Mouse (Mus musculus) activated CD4-positive, CD25-positive, alpha-beta regulatory T cell, adult 4 months (primary cell): ENCODE data around the gene Btbd9. TPM values are rescaled to one million over a fixed set of nuclear protein-coding genes. Genes with fewer than 3 reads are reported as not detected.

Experiments used
- ATAC-seq: one replicate; pipeline ENCODE4 v1.8.0; 2017
- polyA plus RNA-seq, 2 experiments: library from polyadenylated mRNA; unstranded; fragments of 100-300 nt; shearing (Covaris generic); gene quantifications; one replicate each; pipeline ENCODE4 v1.2.1; 2017

Btbd9 gene
- polyA plus RNA-seq, 2 experiments from 2014 or later, result 51.2 to 51.6 TPM

GRCm38 (mm10) chr17:30445805-30446441 is 130.4 kb downstream of the Btbd9 start:
- ATAC-seq, result no peak

- ATAC-seq, result no peak
These were observed 136.6 kb downstream of the Btbd9 start for GRCm38 (mm10) chr17:30439702-30440101.

GRCm38 (mm10) chr17:30438786-30439185 is 137.5 kb downstream of the Btbd9 start:
- ATAC-seq, result no peak

GRCm38 (mm10) chr17:30436021-30436461 is 140.2 kb downstream of the Btbd9 start:
- ATAC-seq, result no peak

GRCm38 (mm10) chr17:30435478-30435877 is 140.8 kb downstream of the Btbd9 start:
- ATAC-seq, result no peak

- no peak for ATAC-seq
These were observed 144.2 kb downstream of the Btbd9 start for GRCm38 (mm10) chr17:30432094-30432493.

- ATAC-seq, result no peak
These were observed 145.2 kb downstream of the Btbd9 start for GRCm38 (mm10) chr17:30430961-30431640.

GRCm38 (mm10) chr17:30428661-30429060 is 147.6 kb downstream of the Btbd9 start:
- no peak for ATAC-seq

GRCm38 (mm10) chr17:30423256-30423852 is 152.9 kb downstream of the Btbd9 start:
- no peak for ATAC-seq

GRCm38 (mm10) chr17:30422278-30422677 is 154.0 kb downstream of the Btbd9 start:
- no peak for ATAC-seq

GRCm38 (mm10) chr17:30421256-30421655 is 155.0 kb downstream of the Btbd9 start:
- ATAC-seq, result no peak

GRCm38 (mm10) chr17:30419494-30419893 is 156.8 kb downstream of the Btbd9 start:
- no peak for ATAC-seq

GRCm38 (mm10) chr17:30418510-30418909 is 157.8 kb downstream of the Btbd9 start:
- no peak for ATAC-seq

GRCm38 (mm10) chr17:30417106-30417505 is 159.2 kb downstream of the Btbd9 start:
- ATAC-seq, result no peak

GRCm38 (mm10) chr17:30415693-30416092 is 160.6 kb downstream of the Btbd9 start:
- no peak for ATAC-seq

GRCm38 (mm10) chr17:30412991-30413390 is 163.3 kb downstream of the Btbd9 start:
- no peak for ATAC-seq

- no peak for ATAC-seq
These were observed 170.3 kb downstream of the Btbd9 start for GRCm38 (mm10) chr17:30406002-30406401.

- no peak for ATAC-seq
These were observed 173.4 kb downstream of the Btbd9 start for GRCm38 (mm10) chr17:30402871-30403270.

GRCm38 (mm10) chr17:30395261-30395660 is 181.0 kb downstream of the Btbd9 start:
- ATAC-seq, result no peak

GRCm38 (mm10) chr17:30392031-30392430 is 184.3 kb downstream of the Btbd9 start:
- no peak for ATAC-seq

GRCm38 (mm10) chr17:30391220-30391619 is 185.1 kb downstream of the Btbd9 start:
- no peak for ATAC-seq

GRCm38 (mm10) chr17:30389686-30390085 is 186.6 kb downstream of the Btbd9 start:
- no peak for ATAC-seq

- ATAC-seq, result no peak
These were observed 187.5 kb downstream of the Btbd9 start for GRCm38 (mm10) chr17:30388817-30389216.

- ATAC-seq, result no peak
These were observed 187.9 kb downstream of the Btbd9 start for GRCm38 (mm10) chr17:30388391-30388790.
